Mouse (Mus musculus): Measurements from ENCODE around the gene Abcb7. TPM values are rescaled to one million over a fixed set of nuclear protein-coding genes. Genes with fewer than 3 reads are reported as not detected.

Abcb7 gene
- polyA plus RNA-seq, 1 experiment from 2014 or later: 10.4 TPM

DNA sequence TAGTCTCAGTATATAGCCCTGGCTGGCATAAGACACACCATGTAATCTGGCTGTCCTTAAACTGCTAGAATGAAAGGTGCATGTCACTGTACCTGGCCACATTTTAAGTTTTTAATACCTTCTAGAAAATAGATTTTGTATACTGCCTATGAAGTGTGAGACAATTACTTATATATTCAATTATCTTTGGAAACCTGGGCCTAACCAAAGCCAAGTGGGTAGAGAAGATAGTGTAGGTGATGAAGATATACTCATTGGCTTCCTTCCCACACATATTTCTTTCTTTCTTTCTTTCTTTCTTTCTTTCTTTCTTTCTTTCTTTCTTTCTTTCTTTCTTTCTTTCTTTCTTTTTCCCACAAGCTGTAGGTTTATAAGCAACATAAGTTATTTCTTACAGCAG is 121.9 kb downstream of the Abcb7 start:
- Histone ChIP-seq H3K4me3 (no peak overlapping the region), H3K27ac (replicated peaks) (no peak overlapping the region), H3K9me3 (no peaks in the 10 kb centered on the region), H3K4me1 (no peaks in the 10 kb centered on the region), H3K27me3 (replicated peaks; ENCODE audit: low read depth, poor library complexity, severe bottlenecking) (peaks cover 6% of the 10 kb centered on the region), H3K36me3 (replicated peaks) (peaks cover 6% of the 10 kb centered on the region; the same call in 1 of the 2 replicates)
- no peak for DNase-seq (ENCODE audit: low spot score)

DNA sequence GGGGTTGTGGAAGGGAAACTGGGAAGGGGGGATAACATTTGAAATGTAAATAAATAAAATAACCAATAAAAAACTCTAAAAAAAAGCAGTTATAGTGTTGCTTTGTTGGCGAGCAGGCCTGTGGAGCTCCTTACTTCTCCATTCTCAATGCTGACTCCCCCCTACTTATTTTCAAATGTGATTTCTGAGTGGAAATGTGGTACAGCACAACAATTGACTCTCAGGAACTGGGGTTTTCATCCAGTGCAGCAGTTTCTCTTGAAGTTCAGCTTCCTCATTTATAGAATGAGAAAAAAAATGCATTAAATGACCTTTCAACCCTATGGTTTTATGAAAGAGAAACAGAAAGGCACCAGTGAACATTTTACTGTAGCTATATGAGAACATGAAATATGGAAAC is 133.8 kb downstream of the Abcb7 start:
- no peak for DNase-seq (ENCODE audit: low spot score)
- H3K9me3 ChIP-seq: no peaks in the 10 kb centered on the region
- peaks cover 32% of the 10 kb centered on the region for H3K27me3 ChIP-seq (replicated peaks; ENCODE audit: low read depth, poor library complexity, severe bottlenecking)
- H3K36me3 ChIP-seq (replicated peaks): no peaks in the 10 kb centered on the region
- H3K4me1 ChIP-seq: no peaks in the 10 kb centered on the region
- WGBS: 82% methylated on average over 1 of the region's 1 CpGs
- no peak overlapping the region for H3K27ac ChIP-seq (replicated peaks)
- no peak overlapping the region for H3K4me3 ChIP-seq

DNA sequence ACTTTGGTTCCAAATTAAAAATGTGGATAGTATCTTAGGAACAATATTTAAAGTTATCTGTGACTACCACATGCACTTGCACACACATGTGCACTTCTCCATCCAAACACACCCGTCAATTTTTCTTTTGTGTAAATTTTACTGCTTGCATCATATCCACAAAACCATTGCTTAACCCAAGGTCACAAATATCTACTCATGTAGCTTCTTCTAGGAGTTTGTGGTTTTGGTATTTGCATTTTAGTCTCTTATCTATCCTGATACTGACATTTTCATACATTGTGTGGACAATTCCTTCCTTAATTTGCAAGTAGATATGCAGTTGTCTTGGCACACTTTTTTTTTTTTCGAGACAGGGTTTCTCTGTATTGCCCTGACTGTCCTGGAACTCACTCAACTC is 149.3 kb downstream of the Abcb7 start:
- DNase-seq (ENCODE audit: low spot score): no peak
- Histone ChIP-seq H3K27ac (replicated peaks) (no peak overlapping the region), H3K27me3 (replicated peaks; ENCODE audit: low read depth, poor library complexity, severe bottlenecking) (peaks cover 16% of the 10 kb centered on the region), H3K4me3 (no peak overlapping the region), H3K9me3 (no peaks in the 10 kb centered on the region), H3K4me1 (no peaks in the 10 kb centered on the region), H3K36me3 (replicated peaks) (no peaks in the 10 kb centered on the region)
- WGBS: 83% methylated on average over 2 of the region's 2 CpGs

DNA sequence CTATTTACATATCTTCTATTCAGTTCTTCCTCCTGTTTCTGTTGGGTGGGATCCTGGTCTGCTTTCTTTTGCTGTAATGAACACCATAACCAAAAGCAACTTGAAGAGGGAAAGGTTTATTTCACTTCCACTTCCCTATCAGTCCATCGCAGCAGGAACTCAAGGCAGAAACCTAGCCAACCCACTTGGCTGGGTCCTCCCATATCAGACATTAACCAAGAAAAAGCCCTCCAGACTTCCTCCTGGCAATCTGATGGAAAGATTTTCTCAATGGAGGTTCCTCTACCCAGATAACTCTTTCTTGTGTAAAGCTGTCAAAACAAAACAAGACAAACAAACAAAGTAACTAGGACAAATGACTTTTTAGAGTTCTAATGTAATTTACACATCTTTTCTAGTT is 151.2 kb downstream of the Abcb7 start:
- H3K27me3 ChIP-seq (replicated peaks; ENCODE audit: low read depth, poor library complexity, severe bottlenecking): peaks cover 26% of the 10 kb centered on the region
- no peaks in the 10 kb centered on the region for H3K9me3 ChIP-seq
- WGBS: 86% methylated on average over 1 of the region's 1 CpGs
- H3K27ac ChIP-seq (replicated peaks): no peak overlapping the region
- DNase-seq (ENCODE audit: low spot score): no peak
- H3K4me1 ChIP-seq: no peaks in the 10 kb centered on the region
- H3K36me3 ChIP-seq (replicated peaks): no peaks in the 10 kb centered on the region
- no peak overlapping the region for H3K4me3 ChIP-seq

DNA sequence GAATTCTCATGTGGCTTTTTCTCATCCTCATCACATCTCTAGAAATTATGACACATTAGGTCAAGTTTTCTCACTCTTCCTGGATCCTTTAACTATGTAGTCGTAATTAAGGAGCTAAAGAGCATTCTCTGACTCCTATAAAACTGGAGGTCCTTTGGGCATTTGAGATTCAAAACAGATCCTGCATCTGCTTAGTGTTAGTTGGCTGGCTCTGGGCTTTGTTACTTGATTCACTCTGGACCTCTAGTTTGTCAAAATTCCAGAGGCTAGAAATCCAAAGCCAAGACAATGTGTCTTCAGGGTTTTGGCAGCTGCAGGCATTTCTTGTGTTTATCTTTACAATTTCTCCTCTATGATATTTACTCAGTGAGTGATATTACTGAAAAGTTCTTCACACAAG is 157.1 kb downstream of the Abcb7 start:
- H3K4me3 ChIP-seq: no peak overlapping the region
- H3K27me3 ChIP-seq (replicated peaks; ENCODE audit: low read depth, poor library complexity, severe bottlenecking): peaks cover 40% of the 10 kb centered on the region
- 68% methylated on average over 1 of the region's 1 CpGs for WGBS
- H3K9me3 ChIP-seq: no peaks in the 10 kb centered on the region
- H3K4me1 ChIP-seq: no peaks in the 10 kb centered on the region
- H3K36me3 ChIP-seq (replicated peaks): no peaks in the 10 kb centered on the region
- no peak for DNase-seq (ENCODE audit: low spot score)
- H3K27ac ChIP-seq (replicated peaks): no peak overlapping the region

Other genes with a start within 250 kb of the Abcb7 start
- 0.50 and 0.52 TPM in 2 replicates for gene Nexmif, start 212.7 kb downstream of the Abcb7 start, polyA plus RNA-seq (2016; fragmentation: Nextera tagmentation; extraction: Ambion mirVana)
- 0.93 and 1.4 TPM in 2 replicates for gene Uprt, start 69.0 kb upstream of the Abcb7 start, polyA plus RNA-seq (2016; fragmentation: Nextera tagmentation; extraction: Ambion mirVana)

All from embryonic facial prominence, embryonic 10.5 days (tissue).